Mouse (Mus musculus) kidney, postnatal 36 days (tissue): ENCODE measurements around the gene Wnt10a.
"Not testable (repeated sequence)": the region's sequence is repeated elsewhere in the genome, so short reads cannot be mapped to it uniquely, and the experiment has no call there.

ENCODE experiments used
- DNase-seq, 2 experiments: peaks; one replicate each; pipeline ENCODE4 v3.0.0; 2021 to 2022; ENCODE audit warnings: mixed read lengths in 2 of 2

Wnt10a gene

GRCm38 (mm10) chr1:74816612-74817199 is 25.4 kb downstream of the Wnt10a start:
- peak; percentile 93 to 96 for DNase-seq

DNA sequence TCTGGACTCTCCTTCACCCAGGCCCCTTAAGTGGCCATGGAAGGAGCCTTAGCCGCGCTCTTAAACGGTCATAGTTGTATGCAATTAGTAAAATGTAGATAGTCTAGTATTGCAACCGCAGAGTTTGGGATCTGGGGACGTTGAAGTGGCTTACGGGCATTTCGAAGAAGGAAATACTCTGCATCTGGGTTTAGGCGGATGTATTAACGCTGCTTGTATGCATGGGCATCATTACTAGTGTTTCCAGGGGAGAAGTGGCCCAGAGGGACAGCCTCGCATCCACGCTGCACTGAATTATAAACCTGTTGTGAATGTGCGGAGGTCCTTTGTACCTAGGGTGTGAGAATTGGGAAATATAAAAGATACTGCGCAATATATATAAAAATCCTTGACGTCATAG is 25.9 kb downstream of the Wnt10a start:
- DNase-seq, result no peak

- no peak for DNase-seq
Observed at GRCm38 (mm10) chr1:74818509-74818908, 27.2 kb downstream of the Wnt10a start.

- not testable (repeated sequence) for DNase-seq
Observed at GRCm38 (mm10) chr1:74823598-74823997, 32.3 kb downstream of the Wnt10a start.

GRCm38 (mm10) chr1:74824518-74825302 is 33.4 kb downstream of the Wnt10a start:
- no peak for DNase-seq

- no peak for DNase-seq
Observed at GRCm38 (mm10) chr1:74830061-74830460, 38.7 kb downstream of the Wnt10a start.

- DNase-seq, result no peak
Observed at GRCm38 (mm10) chr1:74833255-74833654, 41.9 kb downstream of the Wnt10a start.

DNA sequence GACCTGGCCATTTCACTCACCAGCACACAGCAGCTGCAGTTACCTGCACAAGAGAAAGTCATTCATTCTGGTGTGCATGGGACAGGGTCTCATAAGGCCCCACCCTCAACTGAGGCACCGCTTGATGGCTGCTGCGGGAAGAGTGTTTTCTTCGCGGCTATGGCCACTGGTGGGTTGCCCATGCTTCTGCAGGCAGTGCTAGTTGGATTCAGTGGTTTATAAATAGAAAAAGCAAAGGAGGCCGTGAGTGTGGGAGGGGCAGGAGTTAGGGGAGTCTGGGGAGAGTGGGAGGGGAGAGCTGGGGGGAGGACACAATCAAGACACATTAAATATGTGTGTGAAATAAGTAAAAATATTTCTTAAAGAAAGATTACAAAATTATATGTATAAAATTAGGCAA is 51.8 kb downstream of the Wnt10a start:
- DNase-seq, result no peak

- DNase-seq, result no peak
Observed at GRCm38 (mm10) chr1:74846341-74846740, 55.0 kb downstream of the Wnt10a start.

GRCm38 (mm10) chr1:74848946-74849345 is 57.6 kb downstream of the Wnt10a start:
- no peak for DNase-seq

GRCm38 (mm10) chr1:74850251-74850650 is 58.9 kb downstream of the Wnt10a start:
- DNase-seq, result no peak

DNA sequence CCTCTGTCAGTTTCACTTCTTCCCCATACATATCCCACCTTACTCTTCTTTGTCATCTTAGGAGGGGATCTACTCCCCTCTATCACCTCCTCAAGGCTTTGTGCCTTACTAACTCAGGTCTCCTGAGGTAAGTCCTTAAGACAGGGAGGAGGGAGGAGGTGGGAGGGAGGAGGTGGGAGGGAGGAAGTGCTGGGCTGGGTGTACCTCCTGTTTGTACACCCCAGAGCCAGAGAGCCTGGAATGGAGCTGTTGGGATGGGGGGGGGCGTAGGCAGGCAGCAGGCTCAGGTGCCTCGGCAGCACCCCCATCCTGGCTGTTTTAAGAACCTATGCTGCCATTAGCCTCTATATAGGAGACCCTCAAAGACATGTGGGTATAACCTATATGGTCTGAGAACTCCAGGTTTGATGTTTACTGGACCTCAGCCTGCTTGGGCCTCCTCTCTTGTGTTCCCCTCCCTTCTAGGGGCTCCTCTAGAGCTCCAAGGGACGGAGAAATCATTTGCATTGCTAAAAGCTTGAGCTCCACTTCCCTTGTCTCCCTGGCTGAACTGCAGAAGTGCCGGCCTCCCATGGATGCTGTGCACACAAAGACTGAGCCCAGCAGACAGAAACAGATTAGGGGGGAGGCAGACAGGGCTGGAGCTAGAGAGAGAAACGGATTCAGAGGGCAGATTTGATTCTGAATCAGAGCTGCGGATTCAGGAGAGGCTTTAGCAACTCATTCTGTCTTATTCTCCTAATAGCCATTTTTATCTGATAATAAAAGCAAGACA is 59.9 kb downstream of the Wnt10a start:
- no peak for DNase-seq
